Mouse (Mus musculus) mouse trophoblast stem cell (cell line): ENCODE data around the gene Ccdc89.

Experiments used
- in situ Hi-C, 2 experiments: fragments of 300-500 bp; cut with MseI, MboI; formaldehyde crosslinking; loops; 2 replicates in 1 of 2; 3 replicates in 1 of 2; pipeline ENCODE4 v1.15.1; 2025

The Ccdc89 gene

GRCm38 (mm10) chr7:90461441-90461840 lies 35.1 kb downstream of the Ccdc89 start:
- in situ Hi-C loops: no loop called here

DNA sequence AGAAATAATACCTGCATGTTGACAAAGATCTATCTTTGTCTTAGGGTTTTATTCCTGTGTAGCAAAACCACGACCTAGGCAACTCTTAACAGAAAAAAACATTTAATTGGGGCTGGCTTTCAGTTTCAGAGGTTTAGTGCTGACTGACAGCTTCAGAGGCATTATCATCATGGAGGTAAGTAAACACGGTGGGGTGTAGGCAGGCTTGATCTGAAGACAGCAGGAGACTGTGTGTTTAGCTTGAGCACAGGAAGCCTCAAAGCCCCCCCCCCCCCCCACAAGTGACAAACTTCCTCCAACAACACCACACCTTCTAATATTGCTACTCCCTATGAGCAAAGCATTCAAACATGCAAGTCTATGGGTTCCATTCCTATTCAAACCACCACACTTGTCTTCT lies 47.1 kb downstream of the Ccdc89 start:
- in situ Hi-C loops: no loop called here

DNA sequence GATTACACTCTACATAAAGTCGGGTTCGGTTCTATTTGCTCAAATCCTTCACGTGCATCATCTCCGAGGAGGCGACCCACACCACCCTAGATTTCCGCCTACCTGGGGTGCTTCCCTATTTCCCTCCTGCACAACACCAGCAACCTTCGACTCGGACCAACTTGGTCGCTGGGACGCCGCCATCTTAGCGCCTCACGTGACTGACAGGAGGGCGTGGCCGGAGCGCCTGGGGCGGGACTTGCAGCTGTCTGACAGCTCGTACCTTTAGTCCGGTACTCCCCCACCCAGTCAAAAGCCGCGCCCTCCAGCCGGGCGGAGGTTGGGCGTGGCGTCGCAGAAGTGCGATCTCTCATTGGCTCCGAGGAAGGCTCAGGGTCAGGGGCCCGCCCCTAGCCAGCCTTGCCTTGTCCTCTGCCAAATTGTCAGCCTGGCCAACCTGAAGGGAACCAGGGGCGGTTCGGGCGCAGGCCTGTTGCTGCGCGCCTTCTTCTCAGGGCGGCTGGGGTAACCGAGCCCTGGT lies 49.5 kb downstream of the Ccdc89 start, which contains the start of gene Tmem126b:
Gene Tmem126b (minus strand): TSS at position 209 of the 520 bp plus-strand sequence.
- in situ Hi-C loops: no loop called here

DNA sequence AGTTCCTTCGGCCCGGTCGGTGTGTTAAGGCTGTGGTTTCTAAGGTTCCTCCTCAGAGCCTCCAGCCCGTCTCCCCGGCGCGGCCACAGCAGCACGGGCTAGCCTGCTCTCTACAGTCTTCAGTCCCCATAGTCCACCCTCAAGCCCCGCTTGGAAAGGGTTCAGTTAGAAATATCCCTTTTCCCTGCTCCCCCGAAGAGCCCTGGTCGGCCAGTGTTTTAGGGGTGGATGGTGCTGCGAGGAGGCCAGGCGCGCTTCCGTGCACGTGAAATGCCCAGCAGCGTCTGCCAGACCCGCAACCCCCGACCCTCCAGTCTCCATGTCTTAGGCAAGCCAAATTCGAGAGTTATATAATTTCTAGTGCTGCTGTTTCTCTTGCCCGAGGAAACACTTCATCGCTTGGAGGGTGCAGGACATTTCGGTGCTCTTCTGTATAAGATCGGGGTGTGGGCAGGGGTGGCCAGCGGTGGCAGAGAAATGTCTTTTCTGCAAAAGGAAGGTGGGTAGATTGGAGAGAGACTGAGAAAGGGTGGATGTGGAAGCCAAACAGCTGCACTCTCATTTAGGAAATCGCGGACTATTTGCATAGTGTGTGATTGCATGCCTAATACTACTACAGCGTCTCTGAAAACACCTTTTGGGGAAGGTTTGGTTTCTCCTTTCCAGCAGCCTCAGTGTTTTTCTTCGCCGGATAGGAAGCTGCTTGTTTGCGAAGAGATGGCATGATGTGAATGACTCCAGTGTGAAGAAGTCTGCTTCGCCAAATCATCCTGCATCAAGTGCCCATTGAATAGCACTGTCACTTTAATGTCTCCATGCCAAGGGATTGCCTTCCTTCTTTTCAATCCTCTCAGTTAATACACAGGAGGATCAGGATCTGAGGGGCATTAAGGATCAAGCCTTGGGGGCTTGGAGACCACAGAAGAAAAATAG lies 50.2 kb downstream of the Ccdc89 start, which contains the start of gene Dlg2:
Gene Dlg2 (plus strand): TSS at position 360 of the 933 bp plus-strand sequence.
- in situ Hi-C loops: no loop called here
